12 mouse cellular contexts compared by ENCODE assay signal in the genomic region with DNA sequence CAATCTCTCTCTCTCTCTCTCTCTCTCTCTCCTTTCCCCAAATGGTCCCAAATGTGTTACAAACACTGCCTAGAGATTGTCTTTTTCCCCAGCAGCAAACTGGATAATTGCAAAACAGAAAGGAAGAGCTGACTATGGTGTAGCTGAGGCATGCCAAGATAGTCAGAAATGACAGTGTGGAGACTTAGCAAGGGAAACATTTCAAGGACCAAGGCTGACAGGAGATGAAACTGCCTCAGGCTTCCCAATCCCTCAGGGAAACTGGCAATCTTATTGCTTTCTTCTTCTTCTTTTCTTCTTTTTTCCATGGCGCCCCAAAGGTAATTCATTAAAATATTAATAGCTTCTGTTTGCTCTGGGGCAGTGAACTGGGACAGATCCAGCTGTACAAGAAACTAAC.
A peak's percentile ranks its signal among the peaks of the same experiment; 100 is the strongest.
DNase-seq lines count a peak whose midpoint lies in the region; ATAC-seq and TF ChIP-seq lines count a peak whose summit lies in the region.
"Had no signal": no experiment of that assay in that cellular context is flagged by ENCODE, and none has a peak within 500 bp of the region (broad histone marks: within the 10 kb centered on the region; RNA-seq: fewer than 3 reads in every experiment).

No protein-coding gene starts in this region.

- no peaks in the 10 kb centered on the region for H3K9me3 ChIP-seq in hindbrain, embryonic 12.5 days (replicated peaks)
- no peaks in the 10 kb centered on the region for H3K9me3 ChIP-seq in hindbrain, postnatal 0 days (ENCODE audit: low read length)
- H3K9me3 ChIP-seq in neural tube, embryonic 15.5 days (replicated peaks), result no peaks in the 10 kb centered on the region
- no peaks in the 10 kb centered on the region for H3K9me3 ChIP-seq in midbrain, embryonic 15.5 days
- no peaks in the 10 kb centered on the region for H3K9me3 ChIP-seq in forebrain, embryonic 13.5 days (replicated peaks)
- H3K9me3 ChIP-seq: embryonic facial prominence, embryonic 13.5 days; forebrain, embryonic 12.5 days; G1E; heart, embryonic 12.5 days had no signal

- no peak overlapping the region for H3K9ac ChIP-seq in hindbrain, embryonic 12.5 days
- no peak overlapping the region for H3K9ac ChIP-seq in hindbrain, postnatal 0 days (replicated peaks; ENCODE audit: low read length)
- H3K9ac ChIP-seq in neural tube, embryonic 15.5 days (replicated peaks), result no peak overlapping the region
- H3K9ac ChIP-seq in midbrain, embryonic 15.5 days, result no peak overlapping the region
- H3K9ac ChIP-seq in forebrain, embryonic 13.5 days, result no peak overlapping the region
- H3K9ac ChIP-seq: embryonic facial prominence, embryonic 13.5 days; forebrain, embryonic 12.5 days; forebrain, postnatal 0 days; heart, embryonic 12.5 days had no signal

- no peaks in the 10 kb centered on the region for H3K27me3 ChIP-seq in hindbrain, embryonic 12.5 days
- no peaks in the 10 kb centered on the region for H3K27me3 ChIP-seq in hindbrain, postnatal 0 days (ENCODE audit: insufficient read depth, low read length)
- H3K27me3 ChIP-seq in neural tube, embryonic 15.5 days (replicated peaks), result no peaks in the 10 kb centered on the region
- H3K27me3 ChIP-seq in midbrain, embryonic 15.5 days (replicated peaks), result no peaks in the 10 kb centered on the region
- H3K27me3 ChIP-seq in forebrain, embryonic 13.5 days, result no peaks in the 10 kb centered on the region
- H3K27me3 ChIP-seq: embryonic facial prominence, embryonic 13.5 days; forebrain, embryonic 12.5 days; heart, embryonic 12.5 days had no signal

- WGBS in hindbrain, embryonic 12.5 days, result 46% methylated on average over 1 of the region's 1 CpGs
- WGBS in hindbrain, postnatal 0 days, result 62% methylated on average over 1 of the region's 1 CpGs
- WGBS in neural tube, embryonic 15.5 days, result 61% methylated on average over 1 of the region's 1 CpGs
- 23% methylated on average over 1 of the region's 1 CpGs for WGBS in midbrain, embryonic 15.5 days
- 47% methylated on average over 1 of the region's 1 CpGs for WGBS in forebrain, embryonic 13.5 days

- H3K4me2 ChIP-seq in hindbrain, embryonic 12.5 days (replicated peaks), result no peak overlapping the region
- no peak overlapping the region for H3K4me2 ChIP-seq in hindbrain, postnatal 0 days (ENCODE audit: low read depth, low read length)
- H3K4me2 ChIP-seq in neural tube, embryonic 15.5 days, result no peak overlapping the region
- no peak overlapping the region for H3K4me2 ChIP-seq in midbrain, embryonic 15.5 days
- H3K4me2 ChIP-seq in forebrain, embryonic 13.5 days, result no peak overlapping the region
- H3K4me2 ChIP-seq: embryonic facial prominence, embryonic 13.5 days; forebrain, embryonic 12.5 days; heart, embryonic 12.5 days had no signal

- H3K4me1 ChIP-seq in hindbrain, embryonic 12.5 days, result peaks cover 11% of the 10 kb centered on the region
- H3K4me1 ChIP-seq in hindbrain, postnatal 0 days (ENCODE audit: insufficient read depth, low read length), result no peaks in the 10 kb centered on the region
- peaks cover 7% of the 10 kb centered on the region for H3K4me1 ChIP-seq in neural tube, embryonic 15.5 days
- H3K4me1 ChIP-seq in midbrain, embryonic 15.5 days, result peaks cover 14% of the 10 kb centered on the region
- H3K4me1 ChIP-seq in forebrain, embryonic 13.5 days, result peaks cover 10% of the 10 kb centered on the region
- H3K4me1 ChIP-seq: heart, embryonic 12.5 days had no signal

- peak overlapping the region; percentile 64 for H3K27ac ChIP-seq in hindbrain, embryonic 12.5 days
- no peak overlapping the region for H3K27ac ChIP-seq in hindbrain, postnatal 0 days
- H3K27ac ChIP-seq in neural tube, embryonic 15.5 days (replicated peaks), result peak overlapping the region; percentile 48; the same call in 1 of the 2 replicates
- peak overlapping the region; percentile 69 for H3K27ac ChIP-seq in midbrain, embryonic 15.5 days
- no peak overlapping the region for H3K27ac ChIP-seq in forebrain, embryonic 13.5 days
- H3K27ac ChIP-seq: embryonic facial prominence, embryonic 13.5 days; forebrain, embryonic 12.5 days had no signal

- no peak for TF ChIP-seq CTCF in hindbrain, postnatal 0 days (IDR thresholded peaks at IDR 0.05; ENCODE audit: low read depth)

- H3K36me3 ChIP-seq in hindbrain, embryonic 12.5 days, result no peaks in the 10 kb centered on the region
- no peaks in the 10 kb centered on the region for H3K36me3 ChIP-seq in hindbrain, postnatal 0 days (ENCODE audit: insufficient read depth, low read length)
- no peaks in the 10 kb centered on the region for H3K36me3 ChIP-seq in neural tube, embryonic 15.5 days
- H3K36me3 ChIP-seq in midbrain, embryonic 15.5 days (replicated peaks), result no peaks in the 10 kb centered on the region
- no peaks in the 10 kb centered on the region for H3K36me3 ChIP-seq in forebrain, embryonic 13.5 days (ENCODE audit: poor library complexity, severe bottlenecking)
- H3K36me3 ChIP-seq: embryonic facial prominence, embryonic 13.5 days; forebrain, embryonic 12.5 days; G1E; heart, embryonic 12.5 days had no signal

- no peak overlapping the region for H3K4me3 ChIP-seq in hindbrain, embryonic 12.5 days
- H3K4me3 ChIP-seq in hindbrain, postnatal 0 days (ENCODE audit: low read length), result no peak overlapping the region
- no peak overlapping the region for H3K4me3 ChIP-seq in neural tube, embryonic 15.5 days (replicated peaks)
- H3K4me3 ChIP-seq in midbrain, embryonic 15.5 days, result no peak overlapping the region
- H3K4me3 ChIP-seq in forebrain, embryonic 13.5 days, result no peak overlapping the region
- H3K4me3 ChIP-seq: embryonic facial prominence, embryonic 13.5 days; forebrain, embryonic 12.5 days; heart, embryonic 12.5 days had no signal

- no peak for DNase-seq in hindbrain, postnatal 0 days (ENCODE audit: low spot score)
- no peak for DNase-seq in neural tube, embryonic 10.5 days (ENCODE audit: extremely low spot score, low spot score)
- no peak for DNase-seq in kidney, adult 18-20 months

- ATAC-seq in hindbrain, embryonic 12.5 days (ENCODE audit: low FRiP score), result 0 out of 2 replicates have a peak, but pooled peaks have one; percentile 18
- no peak for ATAC-seq in hindbrain, postnatal 0 days
- ATAC-seq in neural tube, embryonic 15.5 days (ENCODE audit: low FRiP score), result peak; percentile 43; the same call in 1 of the 2 replicates
- peak; percentile 58 for ATAC-seq in midbrain, embryonic 15.5 days (replicated peaks)
- no peak for ATAC-seq in forebrain, embryonic 13.5 days

Comparison
In these comparisons a context has a peak if more than half of its experiments do, and no peak if none do; other contexts are left out.
1. ATAC-seq: peak in hindbrain, embryonic 12.5 days (single experiment), neural tube, embryonic 15.5 days (single experiment) and midbrain, embryonic 15.5 days (single experiment); none in hindbrain, postnatal 0 days (single experiment) and forebrain, embryonic 13.5 days (single experiment).
2. H3K27ac ChIP-seq: peak in hindbrain, embryonic 12.5 days (single experiment), neural tube, embryonic 15.5 days (single experiment) and midbrain, embryonic 15.5 days (single experiment); none in hindbrain, postnatal 0 days (single experiment) and forebrain, embryonic 13.5 days (single experiment).